Mouse (Mus musculus) right cerebral cortex, postnatal 4 days (tissue): Measurements from ENCODE around the gene Akr1d1.
A peak's percentile ranks its signal among the peaks of the same experiment; 100 is the strongest.

Source experiments
- DNase-seq: peaks from one replicate; pipeline ENCODE4 v3.0.0-alpha.2; 2022

Akr1d1 gene

DNA sequence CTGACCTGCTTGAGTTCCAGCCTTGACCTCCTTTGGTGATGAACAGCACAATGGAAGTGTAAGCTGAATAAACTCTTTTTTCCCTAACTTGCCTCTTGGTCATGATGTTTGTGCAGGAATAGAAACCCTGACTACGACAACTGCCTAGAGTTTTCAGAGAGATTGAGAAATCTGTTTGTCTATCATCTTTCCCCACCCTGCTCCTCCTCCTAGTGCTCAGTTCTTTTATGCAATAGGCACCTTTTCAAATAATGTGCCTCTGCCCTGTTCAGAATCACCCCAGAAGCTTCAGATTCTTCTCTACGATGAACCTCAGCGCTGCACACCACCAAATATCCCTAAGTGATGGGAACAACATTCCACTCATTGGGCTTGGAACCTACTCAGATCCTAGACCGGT is at the start of gene Akr1d1:
Gene Akr1d1 (plus strand): TSS at position 234 of the 400 bp plus-strand sequence.
- no peak for DNase-seq

DNA sequence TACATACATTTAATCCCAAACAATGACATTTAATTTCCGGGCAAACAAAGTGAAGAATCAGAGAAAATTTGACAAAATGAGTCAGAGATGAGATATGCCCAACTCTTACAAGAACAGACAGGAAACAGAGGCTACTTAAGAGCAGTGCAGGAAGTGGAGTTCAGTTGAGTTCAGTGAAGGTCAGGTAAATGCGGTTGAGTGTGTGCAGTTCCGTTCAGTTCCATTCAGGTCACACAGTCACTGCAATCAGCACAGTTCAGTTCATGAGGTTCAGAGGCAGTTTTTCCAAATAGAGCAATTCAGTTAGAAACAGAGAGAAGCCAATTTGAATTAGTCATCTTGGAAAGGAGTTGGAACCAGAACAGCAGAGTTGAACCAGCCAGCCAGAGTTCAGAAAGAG is 48.8 kb upstream of the Akr1d1 start:
- no peak for DNase-seq

DNA sequence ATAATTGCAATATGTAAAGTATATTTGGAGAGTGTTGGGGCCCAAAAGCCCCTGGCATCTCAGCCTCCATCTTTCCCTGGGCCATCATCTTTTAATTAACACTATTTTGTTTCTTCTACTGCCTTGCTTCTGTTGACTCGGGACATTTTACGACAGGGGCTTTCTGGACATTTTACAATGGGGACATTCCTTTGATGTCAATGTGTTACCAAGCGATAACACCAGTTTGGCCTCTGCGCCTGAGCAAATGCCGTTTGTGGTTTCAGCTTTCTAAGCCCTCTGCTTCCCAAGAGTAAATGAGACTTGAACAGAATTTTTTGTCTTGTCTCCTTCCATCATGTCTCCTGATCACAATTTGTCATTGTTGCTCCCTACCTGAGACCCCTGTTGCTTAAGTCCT is 46.7 kb upstream of the Akr1d1 start:
- DNase-seq, result no peak

DNA sequence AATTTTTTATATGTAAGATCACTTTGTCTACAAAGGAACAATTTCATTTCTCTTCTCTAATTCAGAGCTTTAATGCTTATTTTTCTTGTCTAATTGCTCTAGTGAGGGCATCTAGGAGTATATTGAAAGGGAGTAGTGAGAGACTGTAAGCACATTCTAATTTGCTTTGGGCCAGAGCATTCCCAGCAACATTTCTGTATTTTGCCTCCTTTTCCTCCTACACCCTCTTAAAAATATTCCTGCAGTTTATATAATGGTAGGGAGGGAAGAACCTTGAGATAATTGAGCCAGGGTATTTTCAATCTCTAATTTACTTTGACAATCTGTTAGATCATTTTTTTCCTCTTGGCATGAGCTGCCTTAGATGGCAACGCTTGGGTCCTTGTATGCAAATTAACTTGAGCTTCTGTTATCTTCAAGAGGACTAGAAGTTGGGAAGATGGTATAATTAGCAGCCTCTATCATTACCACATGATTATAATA is 45.3 kb upstream of the Akr1d1 start:
- no peak for DNase-seq

DNA sequence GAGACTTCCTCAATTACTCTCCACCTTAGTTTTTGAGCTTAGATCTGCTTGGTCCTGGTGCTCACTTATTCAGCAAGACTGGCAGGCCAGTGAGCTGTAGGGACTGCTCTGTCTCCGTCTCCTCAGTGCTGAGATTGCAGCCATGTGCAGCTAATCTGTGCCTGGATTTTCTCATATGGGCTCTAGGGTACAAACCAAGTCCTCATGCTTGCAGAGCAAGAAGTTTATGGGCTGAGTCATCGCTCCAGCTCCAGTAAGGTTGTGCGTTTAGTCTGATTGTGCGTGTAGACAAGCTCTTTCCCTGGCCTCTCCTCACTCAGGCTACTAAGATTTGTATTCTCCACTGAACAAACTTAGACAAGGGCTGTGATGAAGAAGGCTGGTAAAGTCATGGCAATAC is 43.5 kb upstream of the Akr1d1 start:
- no peak for DNase-seq

DNA sequence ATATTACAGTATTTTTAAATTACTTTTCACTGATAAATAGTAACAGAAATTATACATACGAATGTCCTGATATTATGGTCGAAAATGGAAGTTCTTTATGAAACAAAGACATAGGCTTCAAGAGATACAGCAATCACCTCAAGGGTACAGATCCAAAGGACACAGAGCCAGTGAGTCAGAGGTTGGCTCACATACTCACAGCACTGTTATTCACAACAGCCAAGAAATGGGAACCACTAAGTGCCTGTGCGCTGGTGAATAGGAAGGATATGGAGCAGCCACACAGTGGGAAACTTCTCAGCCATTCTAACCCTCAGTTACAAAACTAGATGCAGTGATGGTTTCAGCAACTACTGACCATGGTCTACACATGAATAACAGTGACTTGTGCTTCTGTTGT is 37.7 kb upstream of the Akr1d1 start:
- no peak for DNase-seq

DNA sequence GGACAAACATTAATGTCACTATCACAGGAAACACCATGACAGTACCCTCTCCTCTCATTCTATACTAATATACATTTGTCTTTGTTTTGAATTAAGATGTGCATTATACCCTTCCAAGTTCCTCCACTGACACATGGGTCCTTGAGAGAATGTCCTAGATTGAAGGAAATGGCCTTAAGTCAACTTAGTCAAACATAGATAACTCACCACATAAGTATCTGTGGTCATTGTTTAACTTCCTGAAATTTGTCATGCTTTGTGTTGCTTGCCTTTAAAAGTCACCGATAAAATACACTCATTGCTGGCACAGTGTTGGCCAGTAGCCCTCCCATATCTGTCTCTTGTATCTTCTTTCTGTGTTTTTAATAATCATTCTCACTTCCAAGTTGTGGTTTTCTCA is 35.0 kb upstream of the Akr1d1 start:
- no peak for DNase-seq

DNA sequence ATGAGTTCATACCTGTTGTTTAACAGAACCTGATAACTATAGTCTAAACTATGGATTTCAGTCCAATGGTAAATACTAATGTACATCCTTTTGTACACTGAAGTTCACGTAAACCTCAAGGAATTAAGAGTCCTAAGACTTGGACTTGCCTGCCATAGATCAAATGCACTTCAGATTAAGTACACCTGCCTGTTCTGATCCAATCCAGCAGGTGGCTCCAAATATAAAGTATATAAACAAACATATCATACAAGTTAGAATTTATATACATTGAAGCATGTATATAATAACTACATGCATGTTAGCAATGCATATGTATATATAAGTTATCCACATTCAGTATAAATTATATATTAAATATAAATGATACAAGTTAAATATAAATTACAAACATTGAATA is 33.1 kb upstream of the Akr1d1 start:
- DNase-seq, result no peak

DNA sequence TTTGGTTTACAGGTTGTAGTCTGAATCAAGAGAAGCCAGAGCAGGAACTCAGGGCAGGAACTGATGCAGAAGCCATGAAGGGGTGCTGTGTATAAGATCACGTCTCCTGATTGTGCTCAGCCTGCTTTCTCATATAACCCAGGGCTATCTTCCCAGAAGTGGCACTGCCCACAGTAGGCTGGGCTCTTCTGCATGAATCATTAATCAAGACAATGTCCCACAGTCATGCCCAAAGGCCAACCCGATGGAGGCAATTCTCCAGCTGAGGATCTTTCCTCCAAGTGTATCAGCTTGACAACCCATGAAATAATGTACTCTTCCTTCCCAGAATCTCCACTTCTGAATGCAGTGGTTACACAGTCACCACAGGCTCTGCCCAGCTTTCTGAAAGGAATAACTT is 24.4 kb upstream of the Akr1d1 start:
- no peak for DNase-seq

DNA sequence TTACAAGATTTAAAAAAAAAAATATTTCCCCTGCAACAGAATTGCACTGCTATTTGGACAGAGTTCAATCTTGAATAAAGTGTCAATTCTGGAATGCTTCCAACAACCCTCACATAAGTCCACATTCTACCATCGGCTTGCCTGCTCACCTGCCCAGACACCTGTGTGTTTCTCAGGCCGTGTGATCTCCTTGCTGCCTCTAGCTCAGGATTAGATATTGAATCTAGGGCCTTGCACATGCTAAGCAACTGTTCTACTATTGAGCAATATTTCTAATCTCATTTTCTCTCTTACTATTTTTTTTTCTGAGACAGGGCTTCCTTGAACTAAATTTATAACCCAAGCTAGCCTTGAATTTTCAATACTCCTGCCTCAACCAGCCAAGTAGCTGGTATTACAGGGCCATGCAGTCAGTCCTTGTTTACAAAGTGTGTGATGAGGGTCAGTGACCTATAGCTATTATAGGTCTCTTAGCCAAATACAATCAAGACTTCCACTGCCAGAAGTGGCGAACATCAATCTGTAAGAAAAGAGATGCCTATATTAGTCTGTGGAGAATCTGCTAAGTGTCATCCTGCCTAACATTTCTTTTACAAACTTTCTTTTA is 23.0 kb upstream of the Akr1d1 start:
- DNase-seq, result no peak

DNA sequence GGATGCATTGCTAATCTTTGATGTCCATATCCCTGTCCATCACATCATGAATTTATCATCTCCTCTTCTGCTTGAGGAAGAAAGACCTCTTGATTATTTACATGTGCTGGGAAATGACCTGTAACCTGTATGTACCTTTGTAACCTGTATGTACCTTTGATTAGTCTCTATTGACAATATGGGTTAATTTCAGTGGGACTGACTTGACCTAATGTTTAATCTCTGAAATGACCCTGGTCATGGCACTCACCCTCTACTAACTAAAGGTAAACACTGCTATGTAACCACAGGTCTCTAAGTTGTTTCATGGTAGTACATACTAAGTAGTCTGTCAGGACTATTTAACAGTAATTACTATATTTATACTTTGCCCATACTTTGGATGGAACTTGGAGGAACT is 19.2 kb upstream of the Akr1d1 start:
- no peak for DNase-seq

DNA sequence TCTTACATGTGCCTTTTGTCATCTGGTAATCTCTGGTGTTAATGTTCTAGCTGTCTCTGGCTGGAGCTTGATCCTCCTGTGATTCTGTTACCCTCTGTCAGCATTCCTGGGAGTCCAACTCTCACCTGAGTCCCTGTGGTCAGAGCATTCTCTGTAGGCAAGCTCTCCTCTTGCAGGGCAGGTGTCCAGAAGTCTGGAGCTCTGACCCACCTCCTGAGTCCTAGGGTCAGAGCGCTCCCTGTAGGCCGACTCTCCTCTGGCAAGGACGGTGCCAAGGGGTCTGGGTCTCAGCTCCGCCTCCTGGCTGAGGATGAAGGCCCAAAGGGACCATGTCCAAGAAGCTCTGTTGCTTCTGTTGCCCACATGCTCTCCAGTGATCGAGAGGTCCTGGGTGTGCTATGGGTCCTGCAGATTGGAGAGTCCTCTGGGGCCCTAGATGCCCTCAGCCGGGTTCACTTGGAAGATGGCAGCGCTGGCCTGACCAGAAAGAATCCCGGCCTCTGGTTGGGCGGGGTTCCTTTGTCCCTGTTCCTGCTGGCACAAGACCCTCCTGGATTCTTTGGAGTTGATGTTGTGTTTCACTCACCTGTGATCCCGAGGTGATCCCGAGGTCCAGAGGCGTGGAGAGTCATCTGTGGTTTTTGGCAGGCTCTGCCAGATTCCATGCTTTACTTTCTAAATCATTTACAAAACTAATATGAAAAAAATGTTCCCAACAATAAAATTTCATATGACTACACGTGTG is 9.2 kb upstream of the Akr1d1 start:
- no peak for DNase-seq

DNA sequence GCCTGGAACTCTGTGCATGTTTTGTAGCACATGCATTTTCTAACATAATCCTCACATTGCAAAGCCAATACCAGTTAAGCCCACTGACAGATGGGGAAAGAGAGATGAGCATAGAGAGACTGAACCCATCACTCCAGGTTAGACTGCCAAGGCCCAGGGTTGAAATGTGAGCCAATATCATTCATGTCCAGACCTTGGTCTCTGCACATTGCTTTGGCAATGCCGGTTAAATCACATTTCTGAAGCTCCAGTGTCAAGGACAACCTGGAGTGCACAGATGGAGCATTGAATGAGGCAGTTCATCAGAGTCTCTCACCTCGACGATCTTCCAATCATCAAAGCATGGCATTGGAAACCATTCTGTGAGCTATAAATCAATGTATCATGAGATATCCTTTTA is 2.1 kb downstream of the Akr1d1 start:
- DNase-seq, result no peak

DNA sequence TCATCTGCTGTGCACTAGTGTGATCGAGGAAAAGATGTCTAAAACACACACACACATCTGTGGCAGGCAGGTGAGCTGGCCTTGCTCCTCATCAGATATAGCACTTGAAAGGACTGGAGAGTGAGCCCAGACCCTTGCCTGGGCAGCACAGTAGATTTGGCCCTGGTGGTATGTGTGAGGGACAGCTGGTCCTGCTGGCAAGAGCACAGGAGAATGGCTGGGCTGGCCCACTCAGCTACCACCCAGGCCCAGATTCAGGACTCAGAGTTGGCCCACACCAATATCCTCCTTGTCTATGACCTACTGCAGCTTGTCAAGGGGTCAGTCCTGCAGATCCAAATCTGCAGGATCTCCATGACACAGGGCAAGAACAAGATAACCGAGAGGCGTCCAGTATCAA is 6.9 kb downstream of the Akr1d1 start:
- no peak for DNase-seq

DNA sequence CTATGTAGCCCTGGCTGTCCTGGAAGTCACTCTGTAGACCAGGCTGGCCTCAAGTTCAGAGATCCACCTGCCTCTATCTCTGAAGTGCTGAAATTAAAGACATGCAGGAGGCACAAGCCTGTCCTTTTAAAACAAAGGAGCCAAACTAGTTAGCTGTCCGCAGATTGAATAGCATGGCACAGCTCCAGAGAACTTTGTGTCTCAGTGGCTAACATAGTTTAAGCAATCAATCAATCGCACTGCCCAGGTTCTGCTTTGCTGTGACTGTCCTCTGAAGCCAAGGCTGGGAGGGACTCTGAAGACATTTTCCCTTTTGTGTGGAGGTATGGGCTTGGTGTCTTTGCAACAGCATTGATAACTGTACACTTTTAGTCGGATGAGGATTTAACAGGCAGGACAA is 7.8 kb downstream of the Akr1d1 start:
- no peak for DNase-seq

DNA sequence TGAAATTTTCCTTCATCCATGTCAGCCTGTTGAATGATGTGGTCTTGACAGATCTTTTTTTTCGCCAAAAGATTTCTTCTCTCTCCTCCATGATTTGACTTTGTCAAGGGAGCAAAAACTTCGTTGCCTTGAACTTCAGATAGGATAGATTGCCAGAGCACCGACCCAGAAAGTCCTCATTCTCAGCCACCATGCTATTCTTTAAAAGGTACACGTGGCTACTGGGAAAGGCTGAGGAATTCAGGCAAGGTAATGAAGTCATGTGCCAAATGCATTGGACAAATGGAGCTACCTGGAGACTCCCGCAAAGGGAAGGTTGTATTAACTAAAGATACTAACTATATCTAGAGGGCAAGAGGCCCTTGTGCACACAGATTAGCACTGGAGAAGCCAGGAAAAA is 8.8 kb downstream of the Akr1d1 start:
- no peak for DNase-seq

DNA sequence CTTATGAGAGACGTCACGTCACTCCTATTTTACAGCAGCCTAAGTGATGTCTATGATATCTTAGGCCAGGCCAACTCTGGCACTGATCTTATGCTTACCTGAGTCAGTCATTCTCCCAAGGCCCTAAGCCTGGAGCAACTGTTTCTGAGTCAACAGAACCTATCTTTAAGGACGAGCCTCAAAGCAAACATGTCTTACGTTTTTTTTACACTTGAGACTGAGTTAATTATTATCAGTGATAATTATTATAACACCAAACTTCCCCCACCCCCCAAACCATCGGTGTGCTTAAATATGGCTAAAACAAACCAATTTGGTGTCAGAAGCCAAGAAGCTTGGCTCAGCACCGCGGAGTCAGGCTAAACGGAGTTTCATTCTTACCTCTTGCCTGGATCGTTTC is 9.4 kb downstream of the Akr1d1 start:
- no peak for DNase-seq

DNA sequence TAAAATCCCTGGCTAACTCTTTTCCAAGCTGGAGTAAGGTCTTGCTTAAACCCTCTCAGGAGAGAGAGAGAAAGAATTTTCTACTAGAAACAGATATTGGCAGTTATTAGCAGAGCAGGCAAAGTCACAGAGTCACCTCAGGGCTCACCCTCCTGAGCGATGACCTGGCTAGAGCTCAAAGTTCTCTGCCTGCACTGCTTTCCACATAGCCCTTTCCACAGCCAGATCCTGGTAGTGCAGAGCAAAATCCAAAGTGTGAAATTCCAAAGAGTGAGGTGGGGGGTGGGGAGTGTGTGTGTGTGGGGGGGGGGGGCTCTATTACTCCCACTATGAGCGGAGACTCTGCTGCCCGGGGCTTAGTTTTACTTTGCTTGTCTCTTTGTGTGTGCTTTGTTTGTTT is 10.1 kb downstream of the Akr1d1 start:
- DNase-seq, result no peak

DNA sequence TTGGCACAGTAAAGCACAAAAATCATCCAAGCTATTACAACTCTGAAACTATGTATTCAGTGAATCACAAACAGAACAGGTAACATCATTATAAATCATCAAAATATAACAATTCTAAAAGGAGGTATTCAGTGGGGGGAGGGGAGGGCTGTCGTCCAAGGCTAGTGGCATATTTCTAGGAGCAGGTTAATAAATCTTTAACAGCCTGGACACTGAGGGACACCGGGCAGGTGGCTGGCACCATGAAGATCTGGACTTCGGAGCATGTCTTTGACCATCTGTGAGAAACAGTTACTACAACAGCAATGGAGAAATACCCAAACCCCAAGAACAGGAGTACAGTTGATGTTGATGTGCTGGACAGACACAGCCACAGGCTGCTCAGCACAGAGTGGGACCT is 11.2 kb downstream of the Akr1d1 start:
- no peak for DNase-seq

DNA sequence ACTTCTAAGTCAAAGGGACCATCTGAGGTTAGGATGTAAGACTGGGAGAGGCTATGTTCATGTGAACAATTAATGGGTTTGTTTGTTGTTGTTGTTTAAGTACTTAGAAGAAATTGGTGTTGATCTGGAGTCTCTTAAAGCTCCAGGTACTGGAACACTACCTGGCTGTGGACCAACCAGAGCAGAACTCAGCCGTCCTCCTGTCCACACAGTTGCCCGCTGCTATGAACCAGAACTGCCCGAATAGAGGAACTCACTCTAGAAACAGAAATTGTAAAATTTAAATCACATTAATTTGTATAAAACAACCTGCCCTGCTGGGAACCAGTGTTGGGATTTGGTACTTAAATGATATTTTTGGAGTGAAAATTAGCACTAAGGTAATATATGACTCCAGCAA is 12.2 kb downstream of the Akr1d1 start:
- DNase-seq, result no peak

DNA sequence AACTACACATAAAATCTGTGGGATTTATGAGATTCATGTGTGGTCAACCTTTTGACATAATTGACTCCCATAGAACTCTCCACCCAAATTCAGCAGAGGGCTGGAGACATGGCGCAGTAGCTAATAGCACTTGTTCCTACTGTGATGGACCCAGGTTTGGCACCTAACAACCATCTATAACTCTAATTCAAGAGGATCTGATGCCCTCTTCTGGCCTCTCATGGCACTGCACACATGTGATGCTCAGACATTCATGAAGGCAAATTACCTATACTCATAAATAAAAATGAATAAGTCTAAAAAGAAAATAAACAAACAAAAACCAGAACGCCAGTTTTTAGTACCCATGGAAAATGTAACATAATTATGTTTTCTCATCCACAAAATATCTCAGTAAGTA is 22.8 kb downstream of the Akr1d1 start:
- peak; percentile 28 for DNase-seq

DNA sequence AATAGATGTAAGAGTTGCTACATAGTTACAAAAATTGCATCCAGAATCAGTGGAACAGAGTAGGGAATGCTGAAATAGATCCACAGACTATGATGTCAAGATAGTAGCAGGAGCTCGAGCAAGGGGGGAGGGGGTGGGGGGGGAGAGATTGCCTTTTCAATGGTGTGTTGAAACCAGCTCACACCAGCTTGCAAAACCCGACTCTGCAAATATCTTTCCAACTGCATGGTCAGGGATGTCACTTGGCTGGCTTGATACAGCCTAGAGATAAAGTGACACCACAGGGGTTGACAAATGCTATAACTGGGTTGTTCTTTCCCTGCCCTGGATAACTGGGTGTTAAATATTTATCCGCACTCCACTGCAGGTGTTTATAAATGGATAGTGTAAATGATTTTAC is 24.0 kb downstream of the Akr1d1 start:
- no peak for DNase-seq

DNA sequence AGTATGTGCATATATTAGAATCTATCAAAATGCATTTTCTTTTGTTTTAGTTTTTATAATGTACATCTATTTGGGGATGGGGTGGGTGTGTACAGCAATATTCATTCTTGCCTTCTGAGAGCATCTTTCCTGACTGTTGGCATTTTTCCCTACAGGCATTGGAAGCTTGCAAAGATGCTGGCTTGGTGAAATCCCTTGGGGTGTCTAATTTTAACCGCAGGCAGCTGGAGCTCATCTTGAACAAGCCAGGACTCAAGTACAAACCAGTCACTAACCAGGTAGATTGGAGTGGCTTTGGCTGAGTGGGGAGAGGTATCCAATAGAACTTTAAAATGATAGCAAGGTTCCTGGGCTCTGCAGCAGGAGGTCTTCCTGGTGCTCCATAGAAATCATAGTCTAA is 24.4 kb downstream of the Akr1d1 start:
- DNase-seq, result no peak

DNA sequence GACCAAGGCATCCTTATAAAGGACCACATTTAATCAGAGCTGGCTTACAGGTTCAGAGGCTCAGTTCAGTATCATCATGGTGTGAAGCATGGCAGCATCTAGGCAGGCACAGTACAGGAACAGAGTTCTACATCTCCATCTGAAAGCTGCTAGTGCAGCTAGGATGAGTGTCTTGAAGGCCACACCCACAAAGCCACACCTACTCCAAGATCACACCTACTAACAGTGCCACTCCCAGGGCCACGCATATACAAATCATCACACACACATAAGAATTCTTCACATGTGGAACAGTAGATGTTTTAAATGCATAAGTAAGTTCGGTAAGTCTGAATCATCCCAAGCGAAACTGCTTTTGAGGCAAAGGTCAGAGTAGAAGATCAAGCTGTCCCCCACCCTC is 33.9 kb downstream of the Akr1d1 start:
- no peak for DNase-seq

DNA sequence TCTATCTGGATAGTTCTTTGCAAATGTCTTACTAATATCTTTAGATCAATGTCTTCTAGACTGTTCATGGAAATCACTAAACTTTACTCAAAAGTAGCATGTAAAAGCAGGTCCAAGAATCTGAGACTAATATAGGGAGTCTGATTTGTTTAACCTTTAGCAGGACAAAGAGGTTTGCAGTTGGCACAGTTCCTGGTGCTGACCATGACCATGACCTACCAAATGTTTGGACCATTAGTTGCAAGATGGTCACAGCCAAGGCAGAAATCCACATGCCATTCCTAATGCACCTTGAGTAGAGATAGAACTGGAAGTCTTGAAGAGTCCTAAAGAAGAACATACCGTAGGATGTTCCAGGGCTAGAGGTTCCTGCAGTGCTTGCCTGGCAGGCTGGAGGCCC is 37.4 kb downstream of the Akr1d1 start:
- DNase-seq, result no peak
